Mouse (Mus musculus) left cerebral cortex, adult 11 months (tissue): ENCODE measurements around the gene Marc1.

Experiments used
- DNase-seq: peaks from one replicate; pipeline ENCODE4 v3.0.0; 2022; ENCODE audit warnings: low spot score

The Marc1 gene

GRCm38 (mm10) chr1:184822678-184823077, 11.6 kb upstream of the Marc1 start:
- DNase-seq = no peak

- DNase-seq = no peak
Measured at GRCm38 (mm10) chr1:184817768-184818167, 6.7 kb upstream of the Marc1 start.

GRCm38 (mm10) chr1:184811716-184812250, 670 bp upstream of the Marc1 start:
- DNase-seq = no peak

GRCm38 (mm10) chr1:184809578-184810001, 1.5 kb downstream of the Marc1 start:
- DNase-seq = no peak

GRCm38 (mm10) chr1:184808418-184809012, 2.6 kb downstream of the Marc1 start:
- DNase-seq = no peak

GRCm38 (mm10) chr1:184807627-184808417, 3.3 kb downstream of the Marc1 start:
- no peak for DNase-seq

GRCm38 (mm10) chr1:184807123-184807522, 4.0 kb downstream of the Marc1 start:
- no peak for DNase-seq

- no peak for DNase-seq
Measured at GRCm38 (mm10) chr1:184805749-184806148, 5.4 kb downstream of the Marc1 start.

GRCm38 (mm10) chr1:184793163-184793876, 17.8 kb downstream of the Marc1 start:
- DNase-seq = no peak

GRCm38 (mm10) chr1:184791109-184791508, 20.0 kb downstream of the Marc1 start:
- DNase-seq = no peak

- no peak for DNase-seq
Measured at GRCm38 (mm10) chr1:184786376-184787151, 24.5 kb downstream of the Marc1 start.

- DNase-seq = no peak
Measured at GRCm38 (mm10) chr1:184783641-184784040, 27.5 kb downstream of the Marc1 start.

- DNase-seq = no peak
Measured at GRCm38 (mm10) chr1:184782161-184782513, 29.0 kb downstream of the Marc1 start.

GRCm38 (mm10) chr1:184781286-184782160, 29.6 kb downstream of the Marc1 start:
- no peak for DNase-seq

- DNase-seq = no peak
Measured at GRCm38 (mm10) chr1:184778157-184778556, 33.0 kb downstream of the Marc1 start.

GRCm38 (mm10) chr1:184777061-184777795, 33.9 kb downstream of the Marc1 start:
- DNase-seq = no peak

- no peak for DNase-seq
Measured at GRCm38 (mm10) chr1:184775289-184775688, 35.8 kb downstream of the Marc1 start.

GRCm38 (mm10) chr1:184771891-184772249, 39.2 kb downstream of the Marc1 start:
- no peak for DNase-seq

GRCm38 (mm10) chr1:184771202-184771890, 39.8 kb downstream of the Marc1 start:
- DNase-seq = peak; percentile 9

- no peak for DNase-seq
Measured at GRCm38 (mm10) chr1:184763866-184764265, 47.2 kb downstream of the Marc1 start.
